Mouse (Mus musculus) lung, embryonic 15.5 days (tissue): ENCODE data around the gene Lum. TPM values are rescaled to one million over a fixed set of nuclear protein-coding genes. Genes with fewer than 3 reads are reported as not detected.

Source experiments
- ATAC-seq: fragments of 200-750 bp; cut with Nextera tagmentation; 2 replicates; pipeline ENCODE4 v1.8.0; 2017; ENCODE audit warnings: moderate number of reproducible peaks, borderline replicate concordance; ENCODE audit not compliant: low FRiP score, low TSS enrichment; ENCODE audit errors: extremely low read depth
- H3K27ac ChIP-seq: fragments of 300-500 bp; sonication (generic); 2 replicates; pipeline ENCODE4 v1.5.1; 2015; ENCODE audit warnings: moderate library complexity, mild to moderate bottlenecking, inconsistent platforms
- H3K27me3 ChIP-seq: fragments of 300-500 bp; sonication (generic); 2 replicates; pipeline ENCODE4 v1.6.1; 2015; ENCODE audit warnings: inconsistent platforms
- H3K36me3 ChIP-seq: fragments of 300-500 bp; sonication (generic); 2 replicates; pipeline ENCODE4 v1.6.1; 2015; ENCODE audit warnings: inconsistent platforms
- H3K4me1 ChIP-seq: fragments of 300-500 bp; sonication (generic); 2 replicates; pipeline ENCODE4 v1.6.1; 2015; ENCODE audit warnings: inconsistent platforms
- H3K4me2 ChIP-seq: fragments of 300-500 bp; sonication (generic); 2 replicates; pipeline ENCODE4 v1.6.1; 2015; ENCODE audit warnings: inconsistent platforms, mild to moderate bottlenecking, moderate library complexity
- H3K4me3 ChIP-seq: fragments of 300-500 bp; sonication (generic); 2 replicates; pipeline ENCODE4 v1.5.1; 2015; ENCODE audit warnings: mild to moderate bottlenecking, inconsistent platforms
- H3K9ac ChIP-seq: fragments of 300-500 bp; sonication (generic); 2 replicates; pipeline ENCODE4 v1.6.1; 2015; ENCODE audit warnings: inconsistent platforms
- H3K9me3 ChIP-seq: fragments of 300-500 bp; sonication (generic); 2 replicates; pipeline ENCODE4 v1.6.1; 2016; ENCODE audit warnings: inconsistent platforms
- WGBS: fragments of 180-500 bp; shearing (Covaris S2); methylation state at CpG from one replicate; pipeline ENCODE4 v1.1.7; 2015; 5-methylcytosine and 5-hydroxymethylcytosine counted together
- polyA plus RNA-seq: library from polyadenylated mRNA; unstranded; fragments of >200 nt; fragmentation: Nextera tagmentation; extraction: Ambion mirVana; gene quantifications from 2 replicates; pipeline ENCODE4 v1.2.1, GENCODE M21; 2015

Lum gene
- polyA plus RNA-seq, 1 experiment from 2014 or later, result 53.6 TPM

DNA sequence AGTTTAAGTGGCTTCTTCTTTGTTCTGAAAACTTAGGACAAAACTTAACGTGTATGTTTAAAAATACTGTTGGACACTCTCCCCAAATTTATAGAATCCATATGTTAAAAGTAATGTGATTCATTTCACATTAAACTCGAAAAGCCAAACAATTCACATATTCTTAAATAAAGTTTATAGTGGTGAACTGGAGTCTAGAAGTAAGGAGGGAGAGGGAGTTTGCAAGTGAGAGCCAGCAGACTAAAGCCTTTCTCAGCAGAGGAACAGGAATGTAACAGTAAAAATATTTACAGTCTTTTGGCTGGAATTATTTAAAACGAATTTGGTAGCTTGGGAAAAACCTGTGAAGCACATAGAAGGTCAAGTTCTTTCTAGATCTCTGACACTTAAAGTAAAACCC, 26.1 kb downstream of the Lum start:
- WGBS, result 23% methylated on average over 3 of the region's 3 CpGs
- no peaks in the 10 kb centered on the region for H3K27me3 ChIP-seq
- H3K4me3 ChIP-seq, result no peak overlapping the region
- no peak for ATAC-seq
- H3K9me3 ChIP-seq, result no peaks in the 10 kb centered on the region
- no peaks in the 10 kb centered on the region for H3K36me3 ChIP-seq
- no peak overlapping the region for H3K4me2 ChIP-seq
- H3K9ac ChIP-seq, result no peak overlapping the region
- 0 out of 2 replicates have a peak, but pooled peaks cover 5% of the 10 kb centered on the region for H3K4me1 ChIP-seq
- no peak overlapping the region for H3K27ac ChIP-seq

DNA sequence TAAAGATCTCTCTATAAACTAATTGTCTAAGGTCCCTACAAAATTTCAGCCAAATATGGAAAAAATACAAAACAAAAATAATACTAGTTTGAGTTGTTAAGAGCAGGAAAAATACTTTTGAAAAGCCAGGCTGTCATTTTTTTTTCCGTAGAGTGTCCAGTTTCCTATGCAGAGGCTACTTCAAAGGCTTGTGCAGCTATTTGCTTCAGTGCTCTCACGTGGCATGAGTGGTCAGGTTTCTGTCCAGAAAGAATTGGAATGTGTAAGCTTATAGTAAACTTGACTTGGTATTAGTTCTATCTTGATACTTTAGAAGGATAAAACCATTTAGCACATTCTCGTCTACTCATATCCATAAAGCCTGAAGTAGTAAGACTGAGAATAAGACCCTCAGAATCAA, 26.8 kb downstream of the Lum start:
- Histone ChIP-seq H3K4me2 (no peak overlapping the region), H3K4me3 (no peak overlapping the region), H3K27ac (no peak overlapping the region), H3K4me1 (0 out of 2 replicates have a peak, but pooled peaks cover 2% of the 10 kb centered on the region), H3K9ac (no peak overlapping the region), H3K9me3 (no peaks in the 10 kb centered on the region), H3K27me3 (no peaks in the 10 kb centered on the region), H3K36me3 (no peaks in the 10 kb centered on the region)
- 34% methylated on average over 3 of the region's 3 CpGs for WGBS
- no peak for ATAC-seq

- H3K4me1 ChIP-seq, result no peaks in the 10 kb centered on the region
- 83% methylated on average over 1 of the region's 1 CpGs for WGBS
- ATAC-seq, result no peak
Observed at GRCm38 (mm10) chr10:97595680-97596079, 30.8 kb downstream of the Lum start.

DNA sequence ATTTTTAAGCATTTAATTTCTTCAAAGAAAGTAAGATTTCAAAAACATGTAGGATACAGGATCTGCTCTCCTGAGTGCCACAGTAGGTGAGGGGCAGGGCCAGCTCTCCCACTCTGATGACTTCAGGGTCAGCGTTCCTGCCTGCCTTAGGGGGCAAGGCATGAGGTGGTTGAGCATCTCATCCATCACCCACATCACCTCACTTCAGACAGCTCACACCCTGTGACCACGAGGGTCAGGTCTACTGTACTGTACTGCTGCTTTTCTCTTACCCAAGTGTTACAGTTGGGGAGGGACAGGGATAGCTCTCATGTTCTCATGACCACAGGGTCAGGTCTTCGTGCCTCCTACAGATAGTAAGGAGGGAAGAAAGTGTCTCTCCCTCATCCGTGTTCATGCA, 36.8 kb downstream of the Lum start:
- Histone ChIP-seq H3K27me3 (no peaks in the 10 kb centered on the region), H3K36me3 (no peaks in the 10 kb centered on the region), H3K9me3 (no peaks in the 10 kb centered on the region), H3K4me2 (no peak overlapping the region), H3K4me3 (no peak overlapping the region), H3K27ac (no peak overlapping the region), H3K4me1 (no peaks in the 10 kb centered on the region), H3K9ac (no peak overlapping the region)
- 46% methylated on average over 4 of the region's 4 CpGs for WGBS
- no peak for ATAC-seq

More at GRCm38 (mm10) chr10:97595680-97596079, 30.8 kb downstream of the Lum start:
- Histone ChIP-seq H3K36me3 (no peaks in the 10 kb centered on the region), H3K27me3 (no peaks in the 10 kb centered on the region), H3K27ac (no peak overlapping the region), H3K9me3 (no peaks in the 10 kb centered on the region), H3K4me2 (no peak overlapping the region), H3K4me3 (no peak overlapping the region), H3K9ac (no peak overlapping the region)

DNA sequence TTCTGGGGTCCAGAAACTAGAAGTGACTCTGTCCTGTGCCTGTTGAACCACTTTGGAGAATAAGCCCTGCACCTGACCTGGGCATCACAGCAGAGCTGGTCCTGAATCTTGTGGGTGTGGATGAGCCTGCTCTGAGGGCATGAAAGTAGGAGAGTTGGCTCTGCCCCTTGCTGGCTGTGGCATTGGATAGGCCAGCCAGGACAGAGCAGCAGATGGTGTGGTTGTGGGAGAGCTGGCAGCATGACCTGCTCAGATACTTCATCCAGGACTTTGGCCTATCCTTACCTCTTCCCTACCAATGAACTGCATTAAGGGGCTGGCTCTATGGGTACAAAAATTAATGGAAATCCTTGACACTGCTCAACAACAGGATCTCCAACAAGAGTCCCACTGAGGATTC, 38.3 kb downstream of the Lum start:
- Histone ChIP-seq H3K4me1 (no peaks in the 10 kb centered on the region), H3K27me3 (no peaks in the 10 kb centered on the region), H3K9me3 (no peaks in the 10 kb centered on the region), H3K4me3 (no peak overlapping the region), H3K9ac (no peak overlapping the region), H3K27ac (no peak overlapping the region), H3K4me2 (no peak overlapping the region), H3K36me3 (no peaks in the 10 kb centered on the region)
- ATAC-seq, result no peak

GRCm38 (mm10) chr10:97606579-97606978, 41.7 kb downstream of the Lum start, which contains the start of gene Kera:
Gene Kera (plus strand): TSS chr10:97606879.
- 79% methylated on average over 2 of the region's 2 CpGs for WGBS
- H3K36me3 ChIP-seq, result no peaks in the 10 kb centered on the region

More at GRCm38 (mm10) chr10:97606579-97606978, 41.7 kb downstream of the Lum start, which contains the start of gene Kera:
- Histone ChIP-seq H3K4me1 (no peaks in the 10 kb centered on the region), H3K4me2 (no peak within 1 kb of the TSS), H3K27me3 (no peaks in the 10 kb centered on the region), H3K27ac (no peak within 1 kb of the TSS), H3K9me3 (no peaks in the 10 kb centered on the region), H3K4me3 (no peak within 1 kb of the TSS), H3K9ac (no peak within 1 kb of the TSS)
- no peak for ATAC-seq

Other genes starting within 250 kb of the Lum start
- 165 and 210 TPM in 2 replicates for gene Dcn, start 85.5 kb upstream of the Lum start, polyA plus RNA-seq
- gene Kera, start 41.8 kb downstream of the Lum start, polyA plus RNA-seq, result 0.19 and 0.29 TPM in 2 replicates
- gene Epyc, start 78.9 kb downstream of the Lum start, polyA plus RNA-seq, result 0.91 and 0.94 TPM in 2 replicates
- not detected in 2 replicates for gene Ccer1, start 127.9 kb downstream of the Lum start, polyA plus RNA-seq
- gene C030005K15Rik, start 161.6 kb downstream of the Lum start, polyA plus RNA-seq, result not detected in 2 replicates